Mouse (Mus musculus) limb, embryonic 14.5 days (tissue): ENCODE results near the gene Wwc2. TPM values are rescaled to one million over a fixed set of nuclear protein-coding genes. Genes with fewer than 3 reads are reported as not detected.
A peak's percentile ranks its signal among the peaks of the same experiment; 100 is the strongest.
"Not testable (repeated sequence)": the region's sequence is repeated elsewhere in the genome, so short reads cannot be mapped to it uniquely, and the experiment has no call there.

Experiments
- ATAC-seq: fragments of 200-750 bp; cut with Nextera tagmentation; 2 replicates; pipeline ENCODE4 v1.8.0; 2017; ENCODE audit warnings: low read depth, moderate number of reproducible peaks, moderate TSS enrichment; ENCODE audit not compliant: low FRiP score
- DNase-seq: peaks from one replicate; pipeline ENCODE4 v3.0.0-alpha.2; 2015; ENCODE audit warnings: low spot score
- H3K27ac ChIP-seq: fragments of 300-500 bp; sonication (generic); replicated peaks from 2 replicates; pipeline ENCODE4 v1.5.1; 2014; ENCODE audit warnings: low read depth, mild to moderate bottlenecking, low read length, moderate library complexity, mixed read lengths
- H3K27me3 ChIP-seq: fragments of 300-500 bp; sonication (generic); 2 replicates; pipeline ENCODE4 v1.6.1; 2014; ENCODE audit warnings: low read length, mixed read lengths; ENCODE audit not compliant: control insufficient read depth, insufficient read depth
- H3K36me3 ChIP-seq: fragments of 300-500 bp; sonication (generic); 2 replicates; pipeline ENCODE4 v1.6.1; 2014; ENCODE audit warnings: mild to moderate bottlenecking, low read length, moderate library complexity, mixed read lengths; ENCODE audit not compliant: control insufficient read depth, insufficient read depth
- H3K4me1 ChIP-seq: fragments of 300-500 bp; sonication (generic); 2 replicates; pipeline ENCODE4 v1.6.1; 2014; ENCODE audit warnings: antibody characterized with exemption, low read length, mixed read lengths; ENCODE audit not compliant: control insufficient read depth, insufficient read depth
- H3K4me2 ChIP-seq: fragments of 300-500 bp; sonication (generic); replicated peaks from 2 replicates; pipeline ENCODE4 v1.6.1; 2014; ENCODE audit warnings: low read depth, mild to moderate bottlenecking, low read length, moderate library complexity; ENCODE audit not compliant: severe bottlenecking
- H3K4me3 ChIP-seq: fragments of 300-500 bp; sonication (generic); replicated peaks from 2 replicates; pipeline ENCODE4 v1.5.1; 2014; ENCODE audit warnings: low read length
- H3K9ac ChIP-seq: fragments of 300-500 bp; sonication (generic); 2 replicates; pipeline ENCODE4 v1.6.1; 2014; ENCODE audit warnings: mild to moderate bottlenecking, low read depth, low read length, moderate library complexity; ENCODE audit not compliant: severe bottlenecking
- H3K9me3 ChIP-seq: fragments of 300-500 bp; sonication (generic); 2 replicates; pipeline ENCODE4 v1.6.1; 2016; ENCODE audit warnings: low read length; ENCODE audit not compliant: control insufficient read depth
- POLR2A ChIP-seq: fragments of 200-500 bp; IDR thresholded peaks from 2 replicates; pipeline ENCODE4 v1.8.0; 2012; ENCODE audit warnings: inconsistent platforms, mild to moderate bottlenecking, moderate library complexity, borderline replicate concordance; ENCODE audit not compliant: insufficient read depth, insufficient read length; ENCODE audit errors: extremely low read depth
- WGBS: fragments of 180-500 bp; shearing (Covaris S2); extraction: QIAGEN DNeasy Blood & Tissue Kit; methylation state at CpG from one replicate; pipeline ENCODE4 v1.1.7; 2014; 5-methylcytosine and 5-hydroxymethylcytosine counted together
- polyA plus RNA-seq, 2 experiments: library from polyadenylated mRNA; depleted of rRNA in 1 of 2; stranded (reverse) in 1 of 2; unstranded in 1 of 2; fragments of >200 nt; fragmentation: Nextera tagmentation in 1 of 2; extraction: Ambion mirVana in 1 of 2; gene quantifications; 2 replicates each; pipeline versions ENCODE4 v1.2.1 to v1.2.3; 2012 to 2014

Gene Wwc2
- polyA plus RNA-seq, 2 experiments: 10.9 to 13.5 TPM

DNA sequence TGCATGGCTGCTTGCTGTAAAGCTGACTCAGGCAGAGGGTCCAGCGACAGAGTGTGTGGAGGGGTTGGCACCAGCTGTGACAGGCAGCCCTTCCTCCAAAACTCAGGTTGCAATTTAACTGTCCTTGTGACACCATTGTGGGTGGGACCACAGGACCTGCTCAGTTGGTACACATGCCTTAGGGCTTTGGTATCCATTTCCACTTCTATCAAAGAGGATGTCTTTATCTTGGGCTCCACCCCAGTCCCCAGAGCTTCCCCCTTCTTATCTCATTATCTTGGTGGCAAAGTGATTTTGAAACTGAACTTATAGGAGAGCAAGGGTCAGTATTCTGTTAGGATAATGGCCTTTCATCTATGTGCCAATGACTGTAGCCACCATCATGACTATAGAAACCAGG is 156.8 kb downstream of the Wwc2 start:
- H3K4me1 ChIP-seq: peaks cover 8% of the 10 kb centered on the region; the same call in 1 of the 2 replicates
- H3K27ac ChIP-seq: no peak overlapping the region
- TF ChIP-seq POLR2A: no peak
- DNase-seq: no peak
- no peak overlapping the region for H3K9ac ChIP-seq
- no peak for ATAC-seq
- no peaks in the 10 kb centered on the region for H3K27me3 ChIP-seq
- 33% methylated on average over 1 of the region's 1 CpGs for WGBS
- H3K4me3 ChIP-seq: no peak overlapping the region
- peaks cover 42% of the 10 kb centered on the region for H3K36me3 ChIP-seq
- no peak overlapping the region for H3K4me2 ChIP-seq
- H3K9me3 ChIP-seq: no peaks in the 10 kb centered on the region

- H3K4me2 ChIP-seq: no peak overlapping the region
- peaks cover 46% of the 10 kb centered on the region for H3K36me3 ChIP-seq
- no peak overlapping the region for H3K4me3 ChIP-seq
- ATAC-seq (no peak), DNase-seq (no peak)
- no peak overlapping the region for H3K9ac ChIP-seq
- H3K4me1 ChIP-seq: peaks cover 8% of the 10 kb centered on the region; the same call in 1 of the 2 replicates
- WGBS: 79% methylated on average over 6 of the region's 6 CpGs
- H3K9me3 ChIP-seq: no peaks in the 10 kb centered on the region
- H3K27me3 ChIP-seq: no peaks in the 10 kb centered on the region
- TF ChIP-seq POLR2A: no peak
- H3K27ac ChIP-seq: no peak overlapping the region
Observed at GRCm38 (mm10) chr8:47832616-47833015, 158.1 kb downstream of the Wwc2 start.

DNA sequence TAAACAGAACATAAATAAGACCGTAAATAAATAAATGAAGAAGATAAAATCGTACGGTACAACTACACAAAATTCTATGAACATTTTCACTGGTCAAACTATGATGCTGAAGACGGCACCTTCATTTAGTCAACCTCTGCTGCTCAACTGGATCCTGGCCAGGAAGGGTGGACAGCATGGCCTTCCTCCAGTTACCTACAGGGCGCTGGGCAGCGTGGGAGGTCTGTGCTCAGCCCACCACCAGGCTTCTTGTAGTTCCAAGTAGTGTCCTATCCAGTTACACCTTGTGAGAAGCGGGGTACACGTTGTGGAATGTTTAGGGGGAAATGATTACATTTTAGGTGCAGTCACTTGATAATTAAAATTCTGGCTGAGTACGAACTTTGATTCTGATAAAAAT is 163.8 kb downstream of the Wwc2 start:
- Histone ChIP-seq H3K27ac (no peak overlapping the region), H3K27me3 (no peaks in the 10 kb centered on the region), H3K9me3 (no peaks in the 10 kb centered on the region), H3K4me3 (no peak overlapping the region), H3K36me3 (peaks cover 41% of the 10 kb centered on the region), H3K4me1 (peaks cover 3% of the 10 kb centered on the region; the same call in 1 of the 2 replicates), H3K4me2 (no peak overlapping the region), H3K9ac (no peak overlapping the region)
- no peak for TF ChIP-seq POLR2A
- 80% methylated on average over 9 of the region's 9 CpGs for WGBS
- DNase-seq (no peak), ATAC-seq (no peak; the same call in 1 of the 2 replicates)

- H3K36me3 ChIP-seq: peaks cover 28% of the 10 kb centered on the region
- no peak for TF ChIP-seq POLR2A
- H3K9me3 ChIP-seq: no peaks in the 10 kb centered on the region
- H3K4me3 ChIP-seq: no peak overlapping the region
- H3K27me3 ChIP-seq: no peaks in the 10 kb centered on the region
- no peak for DNase-seq
- ATAC-seq: no peak
- no peak overlapping the region for H3K27ac ChIP-seq
- WGBS: 60% methylated on average over 5 of the region's 5 CpGs
- H3K4me2 ChIP-seq: no peak overlapping the region
- peaks cover 3% of the 10 kb centered on the region; the same call in 1 of the 2 replicates for H3K4me1 ChIP-seq
- no peak overlapping the region for H3K9ac ChIP-seq
Observed at GRCm38 (mm10) chr8:47825596-47825995, 165.1 kb downstream of the Wwc2 start.

GRCm38 (mm10) chr8:47824182-47824581 is 166.5 kb downstream of the Wwc2 start, which contains the start of gene Cldn22:
Cldn22 (plus strand) TSS chr8:47824482.
- 74% methylated on average over 13 of the region's 13 CpGs for WGBS
- Histone ChIP-seq H3K9me3 (no peaks in the 10 kb centered on the region), H3K36me3 (peaks cover 16% of the 10 kb centered on the region), H3K4me1 (peaks cover 3% of the 10 kb centered on the region; the same call in 1 of the 2 replicates), H3K9ac (no peak within 1 kb of the TSS), H3K27ac (no peak within 1 kb of the TSS), H3K4me2 (no peak within 1 kb of the TSS), H3K4me3 (no peak within 1 kb of the TSS), H3K27me3 (no peaks in the 10 kb centered on the region)
- ATAC-seq (no peak), DNase-seq (no peak)
- TF ChIP-seq POLR2A: no peak

GRCm38 (mm10) chr8:47823777-47824176 is 166.9 kb downstream of the Wwc2 start:
- DNase-seq (peak; percentile 20), ATAC-seq (no peak)
- Histone ChIP-seq H3K27me3 (no peaks in the 10 kb centered on the region), H3K9ac (no peak overlapping the region), H3K4me3 (no peak overlapping the region), H3K27ac (no peak overlapping the region), H3K4me1 (peaks cover 3% of the 10 kb centered on the region; the same call in 1 of the 2 replicates), H3K4me2 (no peak overlapping the region), H3K9me3 (no peaks in the 10 kb centered on the region), H3K36me3 (peaks cover 12% of the 10 kb centered on the region)
- WGBS: 57% methylated on average over 10 of the region's 10 CpGs
- TF ChIP-seq POLR2A: no peak

- not testable (repeated sequence) for ATAC-seq, H3K27me3 ChIP-seq, H3K36me3 ChIP-seq, H3K27ac ChIP-seq, H3K4me1 ChIP-seq, H3K9me3 ChIP-seq, DNase-seq, H3K4me3 ChIP-seq, H3K9ac ChIP-seq, H3K4me2 ChIP-seq
- 72% methylated on average over 7 of the region's 9 CpGs for WGBS
Observed at GRCm38 (mm10) chr8:47822541-47822940, 168.2 kb downstream of the Wwc2 start.
